Mouse (Mus musculus) lung, postnatal 0 days (tissue): ENCODE results near the gene Coasy.

ENCODE experiments used
- CTCF ChIP-seq: IDR thresholded peaks from 2 replicates; pipeline ENCODE4 v1.5.1; 2016; ENCODE audit warnings: antibody characterized with exemption, mild to moderate bottlenecking
- EP300 ChIP-seq: IDR thresholded peaks from 2 replicates; pipeline ENCODE4 v1.6.1; 2016; ENCODE audit warnings: antibody characterized with exemption, mild to moderate bottlenecking, control low read depth

- TF ChIP-seq CTCF (no peak; the same call in 1 of the 2 replicates), EP300 (no peak)
Observed at GRCm38 (mm10) chr11:101084246-101084645, 1.9 kb downstream of the Coasy start.
